In genomic region chr1:191977187-191977586, GRCm38 (mm10) we compare ENCODE assay signal across 8 mouse cellular contexts. TPM values are rescaled to one million over a fixed set of nuclear protein-coding genes. Genes with fewer than 3 reads are reported as not detected.
A peak's percentile ranks its signal among the peaks of the same experiment; 100 is the strongest.
DNase-seq lines count a peak whose midpoint lies in the region; ATAC-seq and TF ChIP-seq lines count a peak whose summit lies in the region.

Gene Rd3 (plus strand): TSS chr1:191977370.

- whole genome bisulfite sequencing in lung, embryonic 16.5 days = 30% methylated on average over 5 of the region's 5 CpGs
- WGBS in lung, adult 2 months = 46% methylated on average over 5 of the region's 5 CpGs
- WGBS in kidney, postnatal 0 days = 44% methylated on average over 5 of the region's 5 CpGs
- 42% methylated on average over 5 of the region's 5 CpGs for WGBS in neural tube, embryonic 13.5 days

- no peaks in the 10 kb centered on the region for H3K36me3 ChIP-seq in lung, embryonic 16.5 days (ENCODE audit: control insufficient read depth, insufficient read depth, low read length)
- H3K36me3 ChIP-seq in kidney, postnatal 0 days (ENCODE audit: insufficient read depth, low read length) = no peaks in the 10 kb centered on the region
- no peaks in the 10 kb centered on the region for H3K36me3 ChIP-seq in neural tube, embryonic 13.5 days

- peaks cover 17% of the 10 kb centered on the region for H3K4me1 ChIP-seq in lung, embryonic 16.5 days (replicated peaks; ENCODE audit: control insufficient read depth, insufficient read depth, low read length)
- no peaks in the 10 kb centered on the region for H3K4me1 ChIP-seq in lung, adult 2 months (ENCODE audit: control insufficient read depth, insufficient read depth, low read length)
- peaks cover 6% of the 10 kb centered on the region for H3K4me1 ChIP-seq in kidney, postnatal 0 days (replicated peaks; ENCODE audit: insufficient read depth, low read length)
- peaks cover 45% of the 10 kb centered on the region for H3K4me1 ChIP-seq in neural tube, embryonic 13.5 days (replicated peaks)

- peak; percentile 48 for DNase-seq in adrenal gland, adult 2 months
- DNase-seq in adrenal gland, adult 18-20 months (ENCODE audit: low spot score in 2 of 2) = no peak
- DNase-seq in lung, adult 2 months = no peak
- peak; percentile 20 for DNase-seq in kidney, postnatal 0 days (ENCODE audit: low spot score)

- no peaks in the 10 kb centered on the region for H3K9me3 ChIP-seq in lung, embryonic 16.5 days (ENCODE audit: control insufficient read depth, low read length)
- no peaks in the 10 kb centered on the region for H3K9me3 ChIP-seq in kidney, postnatal 0 days (replicated peaks; ENCODE audit: low read length)
- no peaks in the 10 kb centered on the region for H3K9me3 ChIP-seq in neural tube, embryonic 13.5 days

- H3K4me2 ChIP-seq in lung, embryonic 16.5 days (ENCODE audit: low read depth, low read length) = no peak within 1 kb of the TSS
- no peak within 1 kb of the TSS for H3K4me2 ChIP-seq in kidney, postnatal 0 days (ENCODE audit: low read length)
- H3K4me2 ChIP-seq in neural tube, embryonic 13.5 days = peak within 1 kb of the TSS; percentile 21; the same call in 1 of the 2 replicates

- no peak within 1 kb of the TSS for H3K4me3 ChIP-seq in lung, embryonic 16.5 days (ENCODE audit: low read length)
- H3K4me3 ChIP-seq in lung, adult 2 months (replicated peaks; ENCODE audit: extremely low read depth, low read depth, low read length) = no peak within 1 kb of the TSS
- H3K4me3 ChIP-seq in kidney, postnatal 0 days (replicated peaks; ENCODE audit: low read depth, low read length) = no peak within 1 kb of the TSS
- H3K4me3 ChIP-seq in neural tube, embryonic 13.5 days = peak within 1 kb of the TSS; percentile 11; the same call in 1 of the 2 replicates

- H3K9ac ChIP-seq in lung, embryonic 16.5 days (ENCODE audit: low read length) = no peak within 1 kb of the TSS
- no peak within 1 kb of the TSS for H3K9ac ChIP-seq in kidney, postnatal 0 days (ENCODE audit: low read depth, low read length)
- H3K9ac ChIP-seq in neural tube, embryonic 13.5 days = peak within 1 kb of the TSS; percentile 38; the same call in 1 of the 2 replicates

- TF ChIP-seq POLR2A in lung, adult 2 months (IDR thresholded peaks at IDR 0.05; ENCODE audit: borderline replicate concordance, extremely low read depth, low read depth, low read length) = no peak

- peak; percentile 73; the same call in 1 of the 2 replicates for ATAC-seq in lung, embryonic 16.5 days (ENCODE audit: low read depth)
- ATAC-seq in kidney, postnatal 0 days (replicated peaks; ENCODE audit: low FRiP score, low read depth) = no peak
- ATAC-seq in neural tube, embryonic 13.5 days (ENCODE audit: low read depth) = peak; percentile 55
- no peak for ATAC-seq in granulocyte monocyte progenitor cell, adult 5-6 weeks (replicated peaks; ENCODE audit: poor library complexity, severe bottlenecking)
- no peak for ATAC-seq in megakaryocyte, adult 5-6 weeks (ENCODE audit: poor library complexity, severe bottlenecking)

- no peak within 1 kb of the TSS for H3K27ac ChIP-seq in lung, embryonic 16.5 days (ENCODE audit: low read length)
- H3K27ac ChIP-seq in kidney, postnatal 0 days = no peak within 1 kb of the TSS
- peak within 1 kb of the TSS; percentile 79 for H3K27ac ChIP-seq in neural tube, embryonic 13.5 days (replicated peaks)

- TF ChIP-seq CTCF in lung, adult 2 months (IDR thresholded peaks at IDR 0.05; ENCODE audit: insufficient read depth, low read length) = no peak
- no peak for TF ChIP-seq CTCF in kidney, postnatal 0 days (IDR thresholded peaks at IDR 0.05; ENCODE audit: low read depth)

- H3K27me3 ChIP-seq in lung, embryonic 16.5 days (ENCODE audit: control insufficient read depth, insufficient read depth, low read depth, low read length) = peaks cover 2% of the 10 kb centered on the region; the same call in 1 of the 2 replicates
- H3K27me3 ChIP-seq in kidney, postnatal 0 days (ENCODE audit: insufficient read depth, low read length) = no peaks in the 10 kb centered on the region
- no peaks in the 10 kb centered on the region for H3K27me3 ChIP-seq in neural tube, embryonic 13.5 days

RNA-seq across cellular contexts. Expression of gene Rd3, which starts in this region (rescaled TPM):
- under 1 TPM; 0.14 to 0.38 TPM for total RNA-seq in adrenal gland, adult 2 months (2021)
- 0.42 and 0.48 TPM in 2 replicates for polyA plus RNA-seq in adrenal gland, adult 2 months (2012; rRNA removed)
- under 1 TPM in 1 of 2 experiments, not detected in 1; 0.17 TPM for total RNA-seq in adrenal gland, adult 18-20 months (2021)
- polyA plus RNA-seq in lung, embryonic 16.5 days (2015; fragmentation: Nextera tagmentation; extraction: Ambion mirVana) = 2.9 and 3.8 TPM in 2 replicates
- 3.9 and 9.5 TPM in 2 replicates for polyA plus RNA-seq in lung, adult 2 months (2012; rRNA removed)
- polyA plus RNA-seq in kidney, postnatal 0 days (2015; fragmentation: Nextera tagmentation; extraction: Ambion mirVana) = 0.51 and 0.66 TPM in 2 replicates
- 12.4 and 16.1 TPM in 2 replicates for polyA plus RNA-seq in neural tube, embryonic 13.5 days (2015; fragmentation: Nextera tagmentation; extraction: Ambion mirVana)
- total RNA-seq in granulocyte monocyte progenitor cell, adult 5-6 weeks (2014; fragmentation: Nextera tagmentation) = not detected in 2 replicates
- total RNA-seq in granulocyte monocyte progenitor cell, adult 5-6 weeks (2017) = not detected in 2 replicates
- 0.18 and 0.38 TPM in 2 replicates for total RNA-seq in megakaryocyte, adult 5-6 weeks (2015)
- 0.22 TPM in 1 of 2 replicates, not detected in the other for total RNA-seq in megakaryocyte, adult 5-6 weeks (2017)

Comparison
In these comparisons a context has a peak if more than half of its experiments do, and no peak if none do; other contexts are left out.
1. Peak in DNase-seq in adrenal gland, adult 2 months; RNA of the gene not detected or under 1 TPM.
2. Peak in DNase-seq in kidney, postnatal 0 days; RNA of the gene not detected or under 1 TPM.
3. ATAC-seq: peak in lung, embryonic 16.5 days (single experiment) and neural tube, embryonic 13.5 days (single experiment); none in kidney, postnatal 0 days (single experiment), granulocyte monocyte progenitor cell, adult 5-6 weeks (single experiment) and megakaryocyte, adult 5-6 weeks (single experiment).